Mouse (Mus musculus) embryonic fibroblast, embryonic 13.5 days (primary cell): ENCODE data around the gene Ift80.
"Not testable (repeated sequence)": the region's sequence is repeated elsewhere in the genome, so short reads cannot be mapped to it uniquely, and the experiment has no call there.

Experiments
- CTCF ChIP-seq: IDR thresholded peaks from 2 replicates; pipeline ENCODE4 v1.5.1; 2011; ENCODE audit warnings: mild to moderate bottlenecking, control low read depth, low read length, moderate library complexity, borderline replicate concordance; ENCODE audit not compliant: insufficient read depth
- POLR2A ChIP-seq: IDR thresholded peaks from 2 replicates; pipeline ENCODE4 v1.6.1; 2011; ENCODE audit warnings: low read depth, mild to moderate bottlenecking, control low read depth, low read length, moderate library complexity

DNA sequence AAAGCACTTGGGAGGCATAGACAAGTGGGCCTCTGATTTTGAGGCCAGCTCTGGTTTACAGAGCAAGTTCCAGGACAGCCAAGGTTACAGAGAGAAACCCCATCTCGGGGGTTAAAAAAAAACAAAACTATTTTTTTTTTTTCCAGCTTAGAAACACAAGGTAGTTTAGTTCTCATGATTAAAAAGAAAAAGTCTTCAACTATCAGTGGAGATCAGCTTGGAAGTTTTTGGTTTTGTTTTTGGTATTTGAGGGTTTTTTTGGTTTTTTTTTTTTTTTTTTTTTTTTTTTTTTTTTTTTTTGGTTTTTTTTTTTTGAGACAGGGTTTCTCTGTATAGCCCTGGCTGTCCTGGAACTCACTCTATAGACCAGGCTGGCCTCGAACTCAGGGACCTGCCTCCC is 14.3 kb upstream of the Ift80 start:
- TF ChIP-seq POLR2A, CTCF: not testable (repeated sequence)
